Mouse (Mus musculus) left cerebral cortex, postnatal 25 days (tissue): ENCODE data around the gene Znrf1. TPM values are rescaled to one million over a fixed set of nuclear protein-coding genes. Genes with fewer than 3 reads are reported as not detected.

Source experiments
- DNase-seq, 2 experiments: peaks; one replicate each; pipeline ENCODE4 v3.0.0; 2022; ENCODE audit warnings: low spot score in 2 of 2, mixed read lengths in 1 of 2
- intact Hi-C: fragments of 180-260 bp; cut with DNase I; formaldehyde crosslinking; loops from one replicate; pipeline ENCODE4 v1.15.1; 2025
- total RNA-seq, 2 experiments: library from RNA; stranded (reverse); gene quantifications; 2 replicates each; pipeline ENCODE4 v1.2.3; 2021

The Znrf1 gene
- total RNA-seq, 2 experiments from 2014 or later, result 166 TPM

- peak; percentile 31 to 76 for DNase-seq
- intact Hi-C loops, result no loop called here
Observed at GRCm38 (mm10) chr8:111592390-111592910, 56.6 kb downstream of the Znrf1 start.

GRCm38 (mm10) chr8:111594044-111594840 is 58.3 kb downstream of the Znrf1 start:
- DNase-seq, result no peak

DNA sequence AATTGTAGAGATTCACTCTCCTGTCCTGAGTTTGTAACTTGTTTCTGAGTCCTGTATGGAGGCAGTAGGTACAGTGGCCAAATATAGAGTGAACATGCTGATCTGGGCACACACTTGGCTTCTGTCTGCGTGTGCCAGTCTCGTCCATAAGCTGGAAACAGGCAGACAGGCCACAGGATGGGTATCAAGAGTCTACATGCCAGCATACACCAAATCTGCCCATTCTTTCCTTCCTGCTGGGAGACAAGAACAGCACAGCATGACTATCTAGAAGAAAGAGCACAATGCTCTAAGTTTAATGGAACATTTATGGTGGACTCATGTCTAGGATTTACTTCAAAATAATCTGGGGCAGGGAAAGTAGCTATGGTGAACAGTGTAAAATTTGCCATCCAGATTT is 59.1 kb downstream of the Znrf1 start:
- intact Hi-C loops, result no loop called here
- no peak for DNase-seq

More at GRCm38 (mm10) chr8:111594044-111594840, 58.3 kb downstream of the Znrf1 start:
- intact Hi-C loops, result no loop called here

DNA sequence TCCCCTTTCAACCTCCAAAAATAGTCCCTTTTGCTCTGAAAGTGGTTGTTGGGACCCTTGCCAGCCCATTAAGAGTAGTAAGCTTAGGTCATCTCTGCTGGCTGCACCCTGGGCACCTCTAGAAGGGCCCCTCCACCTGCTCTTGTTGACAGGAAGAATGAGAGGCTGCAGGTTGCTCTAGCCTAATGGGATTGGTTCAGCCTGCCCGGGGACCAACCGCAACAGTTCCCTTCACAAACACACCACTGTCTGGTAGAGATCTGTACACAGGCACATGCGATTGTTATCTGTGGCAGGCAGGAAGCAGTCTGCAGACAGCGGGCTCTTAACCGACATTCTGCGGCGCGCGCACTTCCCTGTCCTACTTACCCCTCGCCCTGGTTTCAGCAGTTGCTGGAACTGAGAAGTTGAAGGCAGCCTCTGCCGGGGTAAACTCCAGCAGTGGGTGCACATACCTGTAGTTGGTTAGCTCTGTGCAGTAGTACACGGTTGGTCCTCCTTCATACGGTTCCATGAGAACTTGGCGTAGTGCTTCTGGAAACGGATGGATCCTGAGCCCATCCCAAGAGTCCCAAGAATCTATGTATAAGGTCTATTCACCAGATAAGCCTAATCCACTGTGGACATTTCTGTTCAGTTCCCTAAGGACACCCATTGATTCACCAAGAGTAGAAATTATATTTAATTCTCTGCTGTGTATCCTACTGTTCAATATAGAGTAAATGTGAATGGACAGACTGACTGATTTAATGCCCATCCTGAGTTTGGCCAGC is 60.0 kb downstream of the Znrf1 start:
- peak; percentile 34 to 36 for DNase-seq
- intact Hi-C loops, result no loop called here

DNA sequence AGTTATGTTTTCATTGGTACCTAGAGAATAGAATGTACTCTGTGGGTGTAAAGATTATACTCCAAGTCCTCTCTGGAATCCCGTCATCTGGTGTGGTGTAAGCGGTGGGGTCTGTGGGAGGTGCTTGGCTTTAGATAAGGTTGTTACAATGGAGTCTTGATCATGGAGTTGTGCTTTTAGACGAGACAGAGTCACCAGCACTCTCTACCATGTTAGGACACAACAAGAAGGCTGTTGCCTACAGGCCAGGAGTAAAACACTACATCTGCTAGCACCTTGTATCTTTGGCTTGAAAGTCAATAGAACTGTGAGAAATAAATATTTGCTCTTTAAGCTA is 60.6 kb downstream of the Znrf1 start:
- intact Hi-C loops, result no loop called here
- no peak for DNase-seq

- DNase-seq, result no peak
- intact Hi-C loops, result no loop called here
Observed at GRCm38 (mm10) chr8:111597310-111597709, 61.4 kb downstream of the Znrf1 start.

GRCm38 (mm10) chr8:111599707-111600444 is 64.0 kb downstream of the Znrf1 start:
- DNase-seq, result no peak
- intact Hi-C loops, result no loop called here

DNA sequence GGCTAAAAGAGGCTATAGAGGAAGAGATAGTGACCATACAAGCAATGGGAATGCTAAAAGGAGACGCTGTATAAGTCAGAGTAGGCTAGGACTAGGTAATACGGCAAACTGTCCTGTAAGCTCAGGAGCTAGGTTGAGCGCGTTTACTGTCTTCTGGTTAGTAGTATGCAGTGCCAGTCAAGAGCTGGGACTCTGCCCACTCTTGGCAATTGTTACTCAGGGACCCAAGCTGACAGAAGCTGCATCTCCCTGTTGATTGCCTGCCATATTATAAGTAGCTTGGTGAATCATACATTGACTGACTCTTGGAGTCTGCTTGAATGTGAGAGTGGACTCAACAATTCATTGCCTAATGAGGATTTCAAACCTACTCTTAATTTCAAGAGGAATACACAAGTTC is 66.2 kb downstream of the Znrf1 start:
- intact Hi-C loops, result no loop called here
- peak in 1 of 2 experiments; percentile 72 for DNase-seq

GRCm38 (mm10) chr8:111604986-111605385 is 69.1 kb downstream of the Znrf1 start:
- intact Hi-C loops, result no loop called here
- DNase-seq, result no peak

DNA sequence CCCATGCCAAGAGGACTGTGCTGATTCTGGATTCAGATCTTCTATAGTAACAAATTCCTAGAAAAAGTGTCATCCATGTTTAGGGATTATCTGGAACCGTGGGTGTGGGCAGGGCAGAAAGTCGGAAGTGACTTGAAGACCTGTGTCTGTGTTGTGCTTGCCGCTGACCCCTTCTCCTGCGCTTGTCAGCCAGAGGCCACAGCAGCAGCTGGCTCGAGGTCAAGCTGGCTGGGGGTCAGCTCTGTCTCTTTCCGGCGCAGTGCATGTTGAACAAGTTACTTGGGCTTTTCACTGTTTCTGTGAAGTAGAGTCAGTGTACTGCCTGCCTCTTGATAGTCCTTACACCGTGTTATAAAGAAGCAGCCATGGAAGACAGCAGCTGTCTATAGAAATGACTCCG is 71.1 kb downstream of the Znrf1 start:
- intact Hi-C loops, result no loop called here
- no peak for DNase-seq

DNA sequence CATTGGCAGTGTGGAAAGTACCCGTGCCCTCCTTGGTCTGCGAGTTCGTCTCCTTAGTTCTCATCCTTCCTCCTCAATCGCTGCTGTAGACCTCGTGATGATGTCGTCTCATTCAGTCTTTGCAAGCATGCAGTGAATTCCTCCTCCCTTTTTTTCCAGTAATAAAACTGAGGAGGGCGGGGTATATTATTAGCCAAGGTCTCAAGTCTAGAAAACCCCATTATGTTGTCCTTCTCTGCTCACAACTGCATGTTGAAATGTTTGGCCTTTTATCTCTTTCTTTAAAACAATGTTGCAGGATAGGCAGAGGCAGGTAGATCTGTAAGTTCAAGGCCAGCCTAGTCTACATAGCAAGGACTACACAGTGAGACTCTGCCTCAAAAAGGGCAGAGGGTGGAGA is 71.5 kb downstream of the Znrf1 start:
- DNase-seq, result no peak
- intact Hi-C loops, result no loop called here

DNA sequence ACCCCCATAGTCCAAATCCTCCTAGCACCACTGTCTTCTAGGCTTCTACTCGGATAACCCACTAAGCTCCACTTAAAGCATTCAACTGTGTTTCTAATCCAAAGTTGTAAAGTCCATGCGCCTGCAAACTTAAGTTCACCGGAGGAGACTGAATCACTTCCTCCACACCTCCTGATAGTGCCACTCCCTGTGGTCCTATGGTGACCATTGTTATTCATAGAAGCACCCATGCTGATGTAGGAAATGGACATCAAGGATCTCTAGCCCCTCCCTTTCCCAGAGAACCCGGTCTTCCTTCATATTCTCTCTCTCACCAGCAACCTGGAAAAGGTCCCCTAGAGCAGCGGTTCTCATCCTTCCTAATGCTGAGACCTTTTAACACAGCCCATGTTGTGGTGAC is 77.3 kb downstream of the Znrf1 start:
- intact Hi-C loops, result no loop called here
- no peak for DNase-seq

GRCm38 (mm10) chr8:111614786-111615701 is 79.1 kb downstream of the Znrf1 start:
- intact Hi-C loops, result no loop called here

DNA sequence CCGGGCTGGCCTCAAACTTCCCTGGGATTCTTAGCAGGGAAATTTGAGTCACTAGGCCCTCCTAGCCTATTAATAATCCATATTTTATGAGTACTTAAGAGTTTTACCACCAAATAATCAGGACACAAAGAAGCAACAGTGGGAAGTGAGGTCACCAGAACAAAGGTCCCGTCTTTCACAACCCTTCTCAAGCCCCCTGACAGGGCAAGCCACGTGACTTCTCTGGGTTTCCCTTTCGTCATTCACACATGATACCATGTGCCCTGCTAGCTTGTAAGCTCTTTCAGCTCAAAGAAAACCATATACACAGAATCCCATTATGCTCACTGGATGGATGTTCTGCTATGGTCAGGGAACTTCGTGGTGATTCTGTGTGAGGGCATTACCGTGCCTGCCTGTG is 81.9 kb downstream of the Znrf1 start:
- intact Hi-C loops, result no loop called here
- no peak for DNase-seq

More at GRCm38 (mm10) chr8:111614786-111615701, 79.1 kb downstream of the Znrf1 start:
- DNase-seq, result no peak

GRCm38 (mm10) chr8:111618273-111618672 is 82.4 kb downstream of the Znrf1 start:
- intact Hi-C loops, result no loop called here
- DNase-seq, result no peak

DNA sequence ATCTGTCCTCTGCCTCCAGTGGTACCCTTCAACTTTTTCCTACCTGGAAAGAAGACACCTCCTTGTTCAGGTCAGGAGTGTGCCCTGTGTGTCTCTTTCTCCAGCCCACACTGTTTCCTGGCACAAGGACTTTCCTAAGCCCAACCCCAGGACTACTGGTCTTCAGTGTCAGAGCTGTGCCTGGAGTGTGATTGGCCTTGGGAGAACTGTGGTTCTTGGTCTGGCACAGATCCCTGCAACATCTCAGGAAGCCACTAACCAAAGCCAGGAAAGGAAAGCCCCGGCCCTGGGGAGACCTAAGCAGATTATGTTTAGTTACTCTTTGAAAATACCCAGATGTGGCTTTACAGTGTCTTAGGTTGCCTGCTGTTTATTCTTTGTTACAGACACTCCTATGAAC is 84.0 kb downstream of the Znrf1 start:
- no peak for DNase-seq
- intact Hi-C loops, result no loop called here

DNA sequence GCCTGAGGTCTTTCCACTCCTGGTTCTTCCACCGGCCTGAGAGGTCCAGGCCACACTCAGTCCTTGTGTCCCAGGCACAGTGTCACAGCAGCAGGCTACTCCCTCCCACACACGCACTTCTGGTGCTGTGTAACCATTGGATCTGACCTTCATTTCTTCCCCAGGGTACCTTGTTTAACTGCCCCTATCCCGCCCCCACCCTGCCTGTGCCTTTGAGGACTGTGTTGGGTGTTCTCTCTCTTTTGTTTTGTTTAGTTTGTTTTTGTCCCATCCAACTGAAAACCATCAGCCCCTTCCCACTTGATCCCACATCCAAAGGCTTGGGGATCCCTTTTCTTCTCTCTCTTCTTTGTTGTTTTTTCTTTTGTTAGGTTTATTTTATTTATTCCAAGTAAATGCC is 86.2 kb downstream of the Znrf1 start:
- no peak for DNase-seq
- intact Hi-C loops, result no loop called here

DNA sequence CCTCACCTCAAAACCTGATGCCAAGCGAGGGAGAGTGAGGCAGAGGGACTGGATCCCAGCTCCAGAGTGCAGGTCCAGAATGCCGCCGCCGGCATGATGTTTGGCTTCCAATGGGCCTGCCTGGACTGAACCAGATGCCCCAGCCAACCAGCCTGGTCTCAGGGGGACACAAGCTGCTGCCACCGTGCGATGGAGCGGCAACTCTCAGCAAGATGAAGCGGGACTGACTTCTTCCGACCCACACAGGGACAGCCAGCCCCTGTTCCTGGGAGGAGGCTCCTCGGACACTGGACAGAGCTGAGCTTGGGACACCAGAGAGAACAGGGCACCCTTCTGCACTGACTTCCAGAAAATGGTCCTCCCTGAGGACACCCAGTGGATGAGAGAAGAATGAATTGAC is 86.7 kb downstream of the Znrf1 start:
- DNase-seq, result no peak
- intact Hi-C loops, result no loop called here
